Mouse (Mus musculus) embryo, embryonic 9.5 days (tissue): Measurements from ENCODE around the gene Sult6b1.

Source experiments
- DNase-seq: peaks from one replicate; pipeline ENCODE4 v3.0.0-alpha.2; 2017; ENCODE audit errors: extremely low spot score

Gene Sult6b1

DNA sequence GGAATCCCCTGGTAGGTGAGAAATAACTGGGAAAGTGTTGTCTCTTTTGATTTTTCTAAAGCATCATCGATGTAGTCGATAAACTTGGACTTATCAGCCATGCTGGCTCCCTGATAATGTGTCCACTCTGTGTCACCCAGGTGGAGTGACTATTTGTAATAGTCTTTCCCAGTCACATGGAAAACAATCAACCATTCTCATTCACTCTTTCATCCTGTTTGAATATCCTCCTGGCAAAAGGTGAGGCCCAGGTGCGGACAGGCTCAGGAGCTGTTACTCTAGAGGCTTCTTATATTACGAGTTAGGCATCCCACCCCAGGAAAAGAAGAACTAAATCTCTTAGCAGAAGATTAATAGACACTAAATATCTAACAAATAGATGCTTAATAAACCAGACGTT, at the start of gene Sult6b1:
Sult6b1 (minus strand) TSS at position 101 of the 400 bp plus-strand sequence.
- DNase-seq: no peak

DNA sequence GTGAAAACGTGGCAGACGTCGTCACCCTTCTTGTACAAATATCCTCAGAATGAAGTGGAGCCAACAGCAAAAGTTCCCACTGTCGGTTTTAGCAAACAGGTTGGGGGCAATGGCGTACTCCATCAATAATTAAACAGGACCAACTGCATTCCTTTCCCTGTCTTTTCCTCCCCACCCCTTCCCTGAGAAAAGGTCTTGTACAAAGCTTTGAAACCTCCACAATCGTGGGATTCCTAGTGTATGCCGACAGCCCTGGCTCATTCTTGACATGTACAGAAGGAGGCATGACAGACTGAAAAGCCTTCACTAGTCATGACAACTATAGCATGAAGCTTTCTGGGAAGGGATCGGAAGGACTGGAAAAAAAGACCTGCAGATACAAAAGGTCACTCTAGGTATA, 46.4 kb upstream of the Sult6b1 start:
- no peak for DNase-seq

DNA sequence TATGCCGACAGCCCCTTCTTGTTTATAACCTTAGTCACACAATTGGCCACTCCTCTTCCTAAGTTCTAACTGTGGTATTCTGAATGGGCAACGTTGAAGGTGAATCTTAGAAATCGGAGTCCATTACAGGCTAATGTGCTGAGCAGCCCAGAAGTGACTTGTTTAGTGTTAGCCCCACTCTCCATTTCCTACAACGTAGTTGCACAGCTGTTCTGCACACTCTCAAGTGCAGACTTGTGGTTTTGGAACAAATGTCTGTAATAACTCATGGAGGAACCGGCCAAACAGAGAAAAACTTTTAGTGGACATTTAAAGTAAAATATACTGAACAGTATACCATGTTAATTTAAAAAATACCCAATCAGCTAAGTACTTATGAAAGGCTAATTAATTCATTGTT, 45.3 kb upstream of the Sult6b1 start:
- DNase-seq: no peak

DNA sequence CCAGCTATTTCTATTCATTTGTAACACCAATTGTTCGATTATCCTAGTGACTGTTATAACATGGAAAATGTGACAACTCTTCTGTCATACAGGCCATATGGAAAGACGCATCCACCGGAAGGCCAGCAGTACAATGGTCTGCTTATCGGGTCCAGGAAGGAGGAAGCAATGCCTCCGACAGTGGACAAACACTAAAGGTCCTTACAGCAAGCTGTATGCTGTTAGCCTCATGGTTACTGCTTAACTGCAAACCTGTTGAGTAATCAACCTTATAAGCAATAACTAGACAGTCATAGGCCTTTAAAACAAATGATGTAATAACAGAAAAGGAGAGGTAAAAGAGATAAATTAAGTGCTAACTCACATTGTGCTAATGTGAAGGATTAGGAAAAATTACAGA, 44.4 kb upstream of the Sult6b1 start:
- no peak for DNase-seq

DNA sequence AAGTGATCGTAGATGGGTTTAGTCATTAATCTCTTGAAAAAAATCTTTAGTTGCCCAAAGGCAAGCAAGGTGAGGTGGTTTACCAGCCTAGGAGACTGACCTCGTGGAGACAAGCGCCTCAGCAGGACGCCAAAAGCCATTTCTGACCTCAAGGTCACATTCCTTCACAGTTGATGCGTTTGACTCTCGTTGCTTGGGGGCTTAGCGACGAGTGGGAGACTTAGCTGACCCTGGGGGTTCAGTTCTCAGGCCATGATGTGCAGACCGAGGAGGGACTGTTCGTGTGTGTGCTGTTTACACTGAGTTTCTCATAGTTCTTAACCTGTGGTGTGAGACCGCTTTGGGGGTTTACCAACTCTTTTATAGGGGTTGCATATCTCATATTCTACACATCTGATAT, 35.8 kb upstream of the Sult6b1 start:
- no peak for DNase-seq

DNA sequence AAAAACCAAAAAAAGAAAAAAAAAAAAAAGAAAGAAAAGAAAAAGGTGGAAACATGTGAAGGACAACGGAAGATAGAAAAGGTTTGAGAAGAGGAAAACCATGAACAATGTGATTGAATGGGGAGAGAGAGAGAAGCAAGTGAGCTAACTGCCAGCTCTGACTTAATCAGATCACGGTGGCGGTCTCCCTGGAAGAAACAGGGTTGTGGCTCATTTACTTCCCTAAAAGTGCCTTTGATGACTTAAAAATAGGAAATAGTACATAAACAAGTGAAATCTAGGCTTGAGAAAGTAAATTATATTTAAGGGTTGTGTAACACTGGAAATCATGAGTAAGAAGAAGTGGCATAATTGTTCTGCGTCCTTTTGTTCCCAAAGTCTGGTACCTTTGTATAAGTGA, 32.1 kb upstream of the Sult6b1 start:
- DNase-seq: no peak

DNA sequence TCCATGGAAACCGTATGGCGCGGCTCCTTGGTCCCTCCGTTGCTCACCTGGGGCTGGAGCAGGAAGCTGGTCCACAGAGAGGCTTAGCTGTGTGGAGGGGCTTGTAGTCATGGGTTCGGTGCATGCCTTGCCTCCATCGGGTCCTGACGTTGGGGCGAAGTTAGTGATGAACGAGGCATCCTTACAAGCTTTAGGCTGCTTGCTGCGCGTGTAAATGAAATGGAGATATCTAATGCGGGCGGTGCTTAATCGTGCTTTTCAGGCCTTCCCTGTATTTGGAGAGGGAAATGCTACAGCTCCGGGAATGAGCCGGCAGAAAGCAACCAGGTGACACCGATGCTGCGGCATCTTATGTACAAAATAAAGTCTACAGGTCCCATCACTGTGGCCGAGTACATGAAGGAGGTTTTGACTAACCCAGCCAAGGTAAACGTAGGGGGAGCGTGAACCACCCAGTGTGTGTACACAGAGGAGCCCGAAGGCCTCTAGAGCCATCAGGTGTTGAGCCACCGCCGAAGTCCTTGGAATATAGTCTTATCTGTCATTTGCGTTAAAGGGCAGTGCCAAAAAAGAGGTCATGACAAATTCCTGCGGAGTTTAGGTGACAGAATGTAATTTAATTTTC, 30.5 kb upstream of the Sult6b1 start:
- no peak for DNase-seq

DNA sequence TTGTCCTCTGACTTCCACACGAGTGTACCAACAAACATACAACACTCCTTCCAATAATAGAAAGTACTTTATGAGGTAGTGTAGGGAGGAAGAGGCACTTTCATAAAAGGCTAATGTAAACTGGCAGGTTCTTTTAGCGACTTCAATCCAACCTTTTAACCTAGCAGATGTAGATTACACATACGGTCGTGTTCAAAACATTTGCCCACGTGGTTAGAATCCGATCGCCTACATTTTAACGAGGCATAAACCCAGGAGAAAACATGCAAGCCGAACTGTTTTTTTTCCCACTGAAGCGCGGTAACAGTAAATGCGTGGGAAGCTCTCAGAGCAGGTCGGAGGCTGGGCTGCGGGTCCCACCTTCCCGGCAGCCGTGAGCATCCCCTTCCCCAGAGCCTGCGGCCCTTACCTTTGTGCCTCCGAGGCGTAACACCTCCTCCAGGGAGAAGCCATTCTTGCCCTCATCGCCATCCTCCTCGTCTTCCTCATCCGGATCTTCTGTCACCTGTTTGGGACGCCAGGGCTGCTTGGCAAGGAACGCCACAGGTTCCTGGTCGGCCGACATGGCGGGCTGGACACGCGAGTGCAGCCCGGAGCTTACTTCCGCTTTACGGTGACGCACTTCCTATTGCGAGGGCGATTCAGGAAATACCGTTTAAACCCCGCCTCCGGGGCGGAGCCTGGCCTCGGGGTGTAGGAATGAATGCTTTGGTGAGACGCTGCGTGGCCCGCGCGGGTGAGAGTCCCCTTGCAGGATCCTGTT, 29.9 kb upstream of the Sult6b1 start, which contains the start of the genes Cebpz and Ndufaf7:
Cebpz (minus strand) TSS at position 601 of the 763 bp plus-strand sequence.
Ndufaf7 (plus strand) TSS at position 671 of the 763 bp plus-strand sequence.
- peak; percentile 97 for DNase-seq

DNA sequence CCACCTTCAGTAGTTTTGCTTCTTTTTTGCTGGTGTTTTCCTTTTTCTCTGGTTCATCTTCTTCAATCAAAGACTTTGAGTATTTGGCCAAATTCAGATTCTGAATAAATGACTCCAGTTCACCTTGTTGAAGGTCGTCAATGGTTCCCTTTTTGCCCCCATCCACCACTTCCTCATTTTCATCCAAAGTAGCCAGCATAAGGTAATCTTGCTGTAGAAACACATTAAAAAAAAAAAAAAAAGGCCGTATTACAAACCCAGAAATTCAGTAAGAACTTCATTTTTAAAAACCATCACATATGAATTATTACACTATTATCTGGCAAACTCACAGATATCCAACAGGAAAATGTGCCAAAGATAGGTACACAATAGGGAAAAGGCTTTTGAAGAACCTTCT, 29.1 kb upstream of the Sult6b1 start:
- no peak for DNase-seq

DNA sequence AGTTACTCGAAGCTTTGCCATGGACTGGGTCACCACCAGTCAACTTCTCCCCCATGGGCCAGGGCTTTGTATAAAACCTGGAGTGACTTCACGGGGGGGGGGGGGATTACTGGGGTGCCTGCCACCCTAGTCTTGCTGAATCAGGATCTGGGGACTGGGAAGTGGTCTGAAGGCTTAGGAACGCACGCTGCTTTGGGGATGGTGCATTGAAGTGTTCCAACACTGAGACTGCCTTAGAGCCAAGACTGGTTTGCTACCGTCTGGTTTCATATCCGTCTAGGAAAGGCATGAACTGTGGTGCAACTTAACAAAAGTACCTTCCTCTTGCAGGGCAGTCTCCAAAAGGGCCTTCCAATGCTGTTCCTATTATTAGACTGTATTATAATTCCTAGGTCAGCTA, 10.9 kb upstream of the Sult6b1 start:
- DNase-seq: no peak

DNA sequence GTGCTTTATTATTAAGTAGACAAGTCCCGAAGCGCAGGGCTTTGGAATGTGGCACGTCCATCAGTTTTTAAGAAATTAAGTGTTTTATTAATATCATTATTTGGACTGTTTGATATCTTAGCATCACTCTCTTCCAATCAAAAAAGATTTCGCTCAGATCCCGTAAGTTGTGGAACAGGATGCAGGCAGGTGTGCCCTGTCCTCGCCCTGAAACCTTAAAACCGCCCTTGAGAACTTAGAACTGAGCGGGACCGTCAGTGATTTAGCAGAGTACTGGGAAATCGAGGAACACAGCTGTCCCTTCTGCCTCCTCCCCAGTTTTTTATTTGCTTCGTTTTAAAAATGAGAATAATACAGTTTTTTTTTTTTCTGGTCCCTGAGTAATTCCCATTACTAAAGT, 10.1 kb upstream of the Sult6b1 start:
- DNase-seq: no peak

DNA sequence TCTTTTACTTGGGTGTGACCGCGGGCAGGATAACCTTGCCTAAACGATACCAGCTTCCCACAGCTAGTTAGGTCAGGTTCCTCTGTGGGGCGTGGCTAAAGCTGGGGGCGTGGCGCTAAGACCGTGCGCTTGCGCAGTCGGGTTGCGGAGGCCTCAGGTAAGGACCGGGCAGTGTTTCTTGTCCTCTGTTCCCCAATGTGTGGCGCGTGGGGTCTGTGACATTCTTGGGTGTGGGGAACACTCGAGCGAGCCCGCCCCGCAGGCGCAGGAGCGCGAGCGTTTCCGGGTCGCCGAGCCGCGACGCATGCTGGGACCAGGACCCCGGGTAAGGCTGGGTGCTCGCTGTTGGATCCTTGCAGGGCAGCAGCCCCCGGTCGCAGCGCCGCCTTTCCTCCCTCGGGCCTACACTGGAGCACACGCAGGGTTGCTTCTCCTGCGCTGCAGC, 9.6 kb upstream of the Sult6b1 start, which contains the start of gene Cebpzos:
Cebpzos (plus strand) TSS at position 132 of the 445 bp plus-strand sequence.
- peak; percentile 92 for DNase-seq

DNA sequence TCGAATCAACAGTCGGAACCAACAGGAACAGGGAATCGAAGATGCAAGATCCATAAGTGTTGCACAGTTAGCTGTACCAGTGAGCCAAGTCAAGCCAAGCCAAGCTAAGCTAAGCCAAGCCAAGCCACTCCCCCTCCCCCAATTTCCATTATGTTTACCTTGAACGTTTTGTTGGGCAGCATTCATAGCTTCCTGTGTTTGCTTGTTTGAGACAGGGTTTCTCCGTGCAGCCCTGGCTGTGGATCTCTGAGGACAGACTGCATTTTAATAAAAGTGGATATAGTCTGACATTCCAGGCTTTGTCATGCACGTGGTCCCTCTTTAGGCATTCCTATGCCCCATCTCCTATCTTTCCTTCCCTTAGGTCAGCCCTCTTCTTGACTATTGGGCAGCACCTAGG, 9.0 kb upstream of the Sult6b1 start:
- no peak for DNase-seq

DNA sequence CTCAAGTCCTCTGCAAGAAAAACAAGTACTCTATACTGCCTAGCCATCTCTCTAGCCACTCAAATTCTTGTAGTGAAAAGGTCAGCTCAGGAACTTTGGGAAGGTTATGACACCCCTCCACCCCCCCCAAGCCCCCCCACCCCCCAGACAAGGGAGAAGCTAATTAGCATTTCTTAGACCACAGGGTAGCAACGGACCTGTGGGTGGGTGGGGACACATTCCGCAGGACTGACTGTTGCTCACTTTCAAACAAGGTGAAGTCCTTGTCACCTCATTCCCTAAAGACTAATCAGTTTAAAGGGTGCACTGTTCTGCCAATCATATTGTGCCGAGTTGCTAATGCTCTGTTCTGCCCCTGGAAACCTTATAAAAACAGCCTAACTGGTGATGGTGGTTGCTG, 7.1 kb upstream of the Sult6b1 start:
- DNase-seq: no peak

DNA sequence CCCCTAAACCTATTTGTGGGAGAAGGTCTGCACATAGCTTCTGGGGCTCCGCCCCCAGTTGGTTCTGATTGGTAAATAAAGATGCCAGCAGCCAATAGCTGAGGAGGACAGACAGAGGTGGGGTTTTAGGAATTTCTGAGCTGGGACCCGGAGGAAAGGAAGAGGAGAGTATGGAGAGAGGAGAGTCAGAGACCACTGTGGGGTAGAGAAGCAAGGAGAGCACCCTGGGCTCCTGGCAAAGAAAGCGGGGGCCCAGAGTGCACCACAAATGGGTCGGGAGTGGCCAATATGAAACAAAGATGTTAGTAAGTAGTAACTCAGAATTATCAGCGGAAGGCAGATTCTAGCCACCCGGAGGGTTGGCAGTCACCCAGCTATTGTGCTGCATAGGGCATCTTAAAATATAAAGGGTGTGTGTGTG, 6.1 kb upstream of the Sult6b1 start:
- peak; percentile 44 for DNase-seq

DNA sequence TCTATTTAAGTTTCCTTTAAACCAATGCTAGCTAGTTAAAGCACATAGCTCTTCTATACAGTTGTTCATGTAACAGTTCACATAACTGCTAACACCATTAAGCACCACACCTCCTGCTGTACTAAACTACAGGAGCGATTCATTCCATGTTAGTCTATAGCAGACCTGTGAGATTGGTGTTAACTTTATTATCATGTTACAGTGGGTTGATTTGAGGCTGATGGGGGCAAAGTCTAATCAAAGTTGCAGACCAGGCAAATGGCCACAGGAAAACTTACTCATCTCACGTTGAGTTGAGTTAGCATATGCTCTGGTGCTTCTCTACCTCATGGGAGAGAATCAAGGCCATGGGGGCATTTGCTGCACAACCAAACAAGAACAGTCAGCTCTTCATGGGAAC, 2.6 kb upstream of the Sult6b1 start:
- DNase-seq: no peak

DNA sequence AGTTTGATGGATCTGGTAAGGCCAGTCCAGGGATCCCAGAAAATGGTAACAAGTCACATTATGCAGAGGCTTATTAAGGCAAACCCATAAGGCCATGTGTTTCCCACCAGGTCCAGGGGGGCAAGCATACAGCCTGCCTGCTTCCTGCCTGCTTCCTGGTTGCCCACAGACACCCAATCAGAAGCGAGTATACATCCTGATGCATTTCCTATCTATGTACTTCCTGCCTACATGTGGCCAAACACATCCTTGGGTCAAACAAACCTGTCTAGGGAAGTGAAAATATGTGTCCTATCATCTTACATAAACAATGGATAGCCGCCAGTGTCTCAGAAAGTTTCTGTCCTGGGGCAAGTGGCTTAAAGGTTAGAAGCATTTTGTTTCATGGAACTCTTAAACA, 3.6 kb downstream of the Sult6b1 start:
- DNase-seq: no peak

DNA sequence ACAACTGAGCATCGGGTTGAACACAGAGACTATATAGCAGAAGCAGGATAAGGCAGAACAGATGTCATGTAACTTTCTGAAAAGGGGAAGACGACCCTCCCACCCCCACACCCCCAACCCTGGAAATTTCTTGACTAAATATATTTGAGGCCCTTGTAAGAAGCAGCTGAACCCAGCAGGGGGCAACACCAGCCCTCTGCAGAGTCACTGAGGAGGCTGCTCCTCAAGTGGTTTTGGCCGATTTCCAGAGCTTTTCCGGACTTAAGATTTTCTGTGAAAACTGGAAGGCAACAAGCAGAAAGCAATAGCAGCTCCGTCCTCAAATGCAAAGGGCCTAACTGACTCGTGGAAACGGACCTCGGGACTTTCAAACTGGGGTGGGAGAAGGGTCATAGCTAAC, 11.4 kb downstream of the Sult6b1 start:
- no peak for DNase-seq

DNA sequence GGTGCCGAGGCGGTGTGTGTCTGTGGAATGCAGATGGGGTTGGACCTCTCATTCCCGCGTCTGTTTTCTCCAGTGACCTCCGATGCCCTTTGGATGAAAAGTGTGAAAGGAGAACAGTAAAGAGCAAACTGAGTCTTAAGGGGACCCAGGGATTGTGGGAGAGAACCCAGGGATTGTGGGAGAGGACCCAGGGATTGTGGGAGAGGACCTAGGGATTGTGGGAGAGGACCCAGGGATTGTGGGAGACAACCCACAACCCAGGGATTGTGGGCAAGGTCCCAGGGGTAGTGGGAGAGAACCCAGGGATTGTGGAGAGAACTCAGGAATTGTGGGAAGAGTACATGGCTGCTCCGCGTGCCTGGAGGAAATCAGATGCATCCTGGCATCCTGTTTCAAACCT, 11.8 kb downstream of the Sult6b1 start:
- no peak for DNase-seq

DNA sequence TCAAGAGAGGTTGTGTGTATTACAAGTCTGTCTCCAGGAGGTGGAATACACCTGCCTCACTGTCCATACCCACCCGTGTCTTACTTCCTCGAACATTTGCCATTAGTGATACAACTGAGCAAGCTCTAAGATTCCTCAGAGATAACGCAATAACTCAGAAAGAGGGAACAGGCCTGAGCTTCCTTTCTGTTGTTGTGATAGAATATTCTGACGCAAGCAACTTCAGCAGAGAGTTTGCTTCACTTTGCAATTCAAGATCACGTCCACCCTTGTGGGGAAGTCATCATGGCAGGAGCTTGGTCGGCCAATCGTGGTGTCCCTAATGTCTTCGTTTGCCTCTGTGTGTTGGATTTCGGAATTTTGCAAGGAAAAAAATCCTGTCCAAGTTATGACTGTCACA, 15.8 kb downstream of the Sult6b1 start:
- no peak for DNase-seq

DNA sequence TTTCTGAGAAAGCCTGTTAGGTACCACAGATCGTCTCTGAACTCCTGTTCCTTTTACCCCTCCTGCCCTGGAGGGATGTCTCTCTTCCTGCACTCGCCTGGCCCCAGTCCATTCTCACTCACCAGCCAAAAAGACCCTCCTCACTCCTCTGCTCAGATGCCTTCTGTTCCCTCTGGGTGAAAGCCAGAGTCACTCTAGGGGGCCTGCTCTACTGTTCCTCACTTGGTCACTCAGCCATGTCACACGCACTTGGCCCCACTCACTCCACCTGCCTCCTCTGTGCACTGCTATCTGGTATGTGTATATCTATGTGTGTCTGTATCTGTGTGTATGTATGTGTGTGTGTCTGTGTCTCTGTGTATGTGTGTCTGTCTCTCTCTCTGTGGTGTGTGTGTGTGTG, 17.6 kb downstream of the Sult6b1 start:
- no peak for DNase-seq

DNA sequence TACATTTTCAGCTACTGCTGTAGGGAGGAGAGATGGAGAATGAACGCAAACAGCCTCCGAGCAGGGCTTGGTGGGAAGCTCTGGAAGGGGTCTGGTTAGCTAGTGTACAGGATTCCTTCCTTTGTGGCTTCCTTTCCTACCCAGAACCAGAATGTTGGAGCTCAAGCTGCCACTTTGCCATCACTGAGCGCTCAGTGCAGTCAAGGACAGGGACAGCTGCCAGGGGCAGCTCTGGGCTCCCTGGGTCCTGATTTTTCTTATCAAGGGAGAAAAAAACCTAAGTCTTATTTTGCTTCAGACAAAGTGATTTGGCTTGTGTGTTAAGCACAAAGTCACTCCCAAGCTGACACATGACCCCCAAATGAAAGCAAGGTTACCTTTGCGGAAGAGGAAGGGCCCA, 18.2 kb downstream of the Sult6b1 start:
- DNase-seq: no peak
